Mouse (Mus musculus) megakaryocyte, adult 5-6 weeks (primary cell): ENCODE data around the gene Ptgds. TPM values are rescaled to one million over a fixed set of nuclear protein-coding genes. Genes with fewer than 3 reads are reported as not detected.

Source experiments
- ATAC-seq: 2 replicates; pipeline ENCODE4 v1.8.0; 2016; ENCODE audit warnings: mild to moderate bottlenecking, inconsistent platforms; ENCODE audit not compliant: poor library complexity, severe bottlenecking
- total RNA-seq, 2 experiments: library from RNA; stranded (forward) in 1 of 2; stranded (reverse) in 1 of 2; fragments of 153-499, 151-499 nt in 1 of 2; fragments of 221-1000, 200-1000 nt in 1 of 2; gene quantifications; 2 replicates each; pipeline versions ENCODE4 v1.2.3 to v1.2.4; 2015 to 2017

The Ptgds gene
- total RNA-seq, 2 experiments from 2014 or later, result not detected

DNA sequence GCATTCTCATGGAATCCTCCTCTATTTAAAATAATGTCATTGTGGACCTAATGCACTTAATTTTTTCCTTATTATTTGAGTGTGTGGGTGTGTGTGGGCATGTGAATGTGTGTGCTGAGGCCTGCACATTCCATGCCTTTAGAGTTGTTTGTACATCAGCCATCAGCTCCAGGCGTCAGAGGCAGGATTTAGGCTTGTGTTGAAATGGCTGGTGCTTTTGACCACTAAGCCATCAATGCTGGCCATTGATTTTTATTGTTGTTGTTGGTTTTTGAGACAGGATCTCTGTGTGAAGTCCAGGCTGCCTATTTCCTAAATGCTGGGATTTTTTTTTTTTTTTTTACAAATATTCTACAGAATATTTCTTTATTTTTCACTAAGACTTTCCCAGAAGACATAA is 16.9 kb downstream of the Ptgds start:
- no peak for ATAC-seq

DNA sequence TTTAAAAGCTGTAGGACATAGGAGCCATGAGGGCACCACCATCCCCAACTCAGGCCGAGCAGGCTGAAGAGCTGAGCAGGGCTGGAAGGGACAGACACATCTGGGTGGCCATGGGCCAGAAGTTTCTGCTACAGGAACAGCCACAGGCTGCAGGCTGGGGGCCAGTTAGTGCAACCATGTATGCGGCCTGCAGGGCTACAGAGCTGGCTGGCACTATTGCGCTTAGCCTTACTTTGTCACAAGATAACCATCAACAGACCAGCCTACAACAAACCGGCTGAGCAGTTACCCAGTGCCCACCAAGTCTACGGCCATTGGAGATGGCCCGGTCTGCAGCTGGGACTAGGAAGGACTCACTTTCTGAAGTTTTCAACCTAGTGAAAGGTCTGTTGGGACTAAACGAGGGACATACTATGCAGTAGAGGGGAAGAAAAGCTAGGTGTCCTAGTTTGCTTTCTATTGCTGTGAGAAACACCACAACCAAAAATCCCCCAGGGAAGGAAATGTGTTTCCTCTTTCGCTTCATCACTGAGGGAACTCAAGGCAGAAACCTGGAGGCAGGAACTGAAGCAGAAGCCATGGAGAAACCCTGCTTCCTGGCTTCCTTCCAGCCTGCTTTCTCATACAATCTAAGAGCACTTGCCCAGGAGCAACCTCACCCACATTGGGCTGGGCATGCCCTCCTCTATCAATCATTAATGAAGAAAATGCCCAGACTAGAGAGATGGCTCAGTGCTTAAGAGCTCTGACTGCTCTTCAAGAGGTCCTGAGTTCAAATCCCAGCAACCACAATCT is 18.8 kb downstream of the Ptgds start:
- 0 out of 2 replicates have a peak, but pooled peaks have one; percentile 15 for ATAC-seq

DNA sequence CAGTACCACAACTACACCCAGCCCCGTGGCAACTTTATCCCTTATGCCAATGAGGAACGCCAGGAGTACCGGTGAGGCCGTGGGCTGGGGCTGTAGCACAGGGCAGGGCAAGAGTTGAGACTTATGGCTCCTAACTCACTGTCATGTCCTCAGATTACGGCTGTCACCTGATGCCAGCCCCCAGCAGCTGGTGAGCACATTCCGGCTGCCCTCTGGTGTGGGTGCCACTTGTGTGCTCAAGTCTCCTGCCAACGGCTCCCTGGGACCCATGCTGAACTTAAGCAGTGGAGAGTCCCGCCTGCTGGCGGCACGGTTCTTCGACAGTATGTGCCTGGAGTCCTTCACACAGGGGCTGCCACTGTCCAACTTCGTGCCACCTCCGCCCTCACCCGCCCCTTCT is 27.2 kb downstream of the Ptgds start:
- no peak for ATAC-seq

DNA sequence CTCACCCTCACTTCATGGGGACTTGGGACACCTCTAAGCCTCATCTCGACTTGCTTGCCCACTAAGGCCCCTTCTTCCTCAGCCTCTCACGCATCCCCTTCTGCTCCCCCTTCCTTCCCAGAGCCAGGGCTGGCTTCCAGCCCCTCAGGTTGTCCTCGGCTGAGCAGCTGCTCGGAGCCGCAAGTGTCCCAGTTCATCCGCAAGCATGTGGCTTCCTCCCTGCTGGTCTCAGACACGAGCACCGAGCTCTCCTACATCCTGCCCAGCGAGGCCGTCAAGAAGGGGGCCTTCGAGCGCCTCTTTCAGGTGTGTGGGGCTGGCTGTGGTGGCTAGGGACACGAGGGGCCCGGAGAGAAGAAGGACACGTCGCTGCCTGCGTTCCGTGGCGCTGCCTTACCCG is 28.8 kb downstream of the Ptgds start:
- no peak for ATAC-seq

DNA sequence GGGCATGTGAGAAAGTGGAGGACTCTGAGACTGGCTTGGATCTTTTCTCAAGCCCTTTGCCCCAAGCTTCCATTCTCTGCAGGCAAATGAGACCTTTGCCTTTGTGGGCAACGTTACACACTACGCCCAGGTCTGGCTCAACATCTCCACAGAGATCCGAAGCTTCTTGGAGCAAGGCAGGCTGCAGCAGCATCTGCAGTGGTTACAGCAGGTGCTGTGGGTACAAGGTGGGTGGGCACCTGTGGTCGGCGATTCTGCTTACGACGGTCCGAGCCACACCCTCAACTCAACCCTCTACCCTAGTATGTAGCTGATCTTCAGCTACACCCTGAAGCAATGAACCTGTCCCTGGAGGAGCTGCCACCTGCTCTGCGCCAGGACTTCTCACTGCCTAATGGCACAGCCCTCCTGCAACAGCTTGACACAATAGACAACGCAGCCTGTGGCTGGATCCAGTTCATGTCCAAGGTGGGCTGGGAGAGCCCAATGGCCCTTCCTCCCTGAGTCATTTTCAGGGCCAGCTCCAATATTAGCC is 33.5 kb downstream of the Ptgds start:
- no peak for ATAC-seq

DNA sequence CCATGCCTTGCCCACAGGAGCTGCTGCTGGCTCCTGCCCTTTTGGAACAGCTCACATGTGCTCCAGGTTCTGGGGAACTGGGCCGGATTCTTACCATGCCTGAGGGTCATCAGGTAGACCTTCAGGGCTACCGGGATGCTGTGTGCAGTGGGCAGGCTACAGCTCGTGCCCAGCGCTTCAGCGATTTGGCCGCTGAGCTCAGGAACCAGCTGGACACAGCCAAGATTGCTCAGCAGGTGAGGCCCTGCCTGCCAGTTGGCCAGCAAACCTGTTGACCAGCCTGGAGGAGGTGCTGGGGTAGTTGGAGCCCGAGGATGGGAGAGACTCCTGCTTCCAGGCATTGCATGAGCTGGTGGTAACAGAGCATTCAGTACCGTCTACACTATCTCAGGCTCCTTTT is 35.6 kb downstream of the Ptgds start:
- no peak for ATAC-seq

DNA sequence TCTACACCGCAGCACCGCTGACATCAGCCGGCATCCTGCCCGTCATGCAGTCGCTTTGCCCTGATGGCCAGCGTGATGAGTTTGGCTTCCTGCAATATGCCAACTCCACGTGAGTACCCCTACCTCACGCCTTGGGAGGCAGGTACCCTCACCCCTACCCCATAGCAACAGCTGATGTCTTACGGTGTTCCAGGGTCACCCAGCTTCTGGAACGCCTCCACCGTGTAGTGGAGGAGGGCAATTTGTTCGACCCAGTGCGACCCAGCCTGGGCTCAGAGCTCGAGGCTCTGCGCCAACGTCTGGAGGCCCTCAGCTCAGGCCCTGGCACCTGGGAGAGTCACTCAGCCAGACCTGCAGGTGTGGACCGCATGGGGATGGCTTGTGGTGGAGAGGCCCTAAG is 36.7 kb downstream of the Ptgds start:
- no peak for ATAC-seq

DNA sequence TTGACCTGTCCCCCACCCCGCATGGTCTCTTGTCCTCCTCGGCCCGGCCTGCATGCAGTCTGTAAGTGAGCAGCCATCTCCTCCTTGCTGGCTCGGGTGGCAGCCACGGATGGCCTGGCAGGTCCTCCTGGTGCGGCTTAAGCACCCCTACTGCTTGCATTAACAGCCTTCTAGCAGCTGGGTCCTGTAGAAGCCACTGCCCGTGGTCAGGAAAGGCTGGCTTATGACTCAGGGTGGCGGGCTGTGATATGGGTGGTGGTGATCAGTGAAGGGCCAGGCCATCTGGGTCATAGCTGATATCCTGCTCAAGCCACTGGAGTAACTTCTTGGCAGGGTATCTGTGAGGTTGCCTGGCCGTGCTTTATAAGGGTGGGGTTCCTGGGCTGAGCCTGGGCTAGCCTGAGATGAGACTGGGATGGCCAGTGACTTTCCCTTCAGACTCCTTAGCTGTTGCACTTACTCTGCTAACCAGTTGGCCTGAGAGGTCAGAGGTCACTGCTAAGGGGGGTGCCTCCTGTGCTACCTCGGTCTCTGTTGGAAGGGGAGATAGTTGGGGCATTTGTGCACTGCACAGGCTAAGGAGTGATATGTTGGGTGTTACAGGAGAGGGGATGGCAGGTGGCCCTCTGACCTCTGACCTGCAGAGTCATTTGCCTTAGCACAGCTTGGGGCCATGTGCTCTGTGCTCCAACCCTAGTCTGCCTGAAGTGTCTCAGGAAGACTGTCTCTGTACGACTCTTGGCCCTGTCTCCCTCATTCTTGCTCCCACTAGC is 37.3 kb downstream of the Ptgds start:
- ATAC-seq, result no peak

DNA sequence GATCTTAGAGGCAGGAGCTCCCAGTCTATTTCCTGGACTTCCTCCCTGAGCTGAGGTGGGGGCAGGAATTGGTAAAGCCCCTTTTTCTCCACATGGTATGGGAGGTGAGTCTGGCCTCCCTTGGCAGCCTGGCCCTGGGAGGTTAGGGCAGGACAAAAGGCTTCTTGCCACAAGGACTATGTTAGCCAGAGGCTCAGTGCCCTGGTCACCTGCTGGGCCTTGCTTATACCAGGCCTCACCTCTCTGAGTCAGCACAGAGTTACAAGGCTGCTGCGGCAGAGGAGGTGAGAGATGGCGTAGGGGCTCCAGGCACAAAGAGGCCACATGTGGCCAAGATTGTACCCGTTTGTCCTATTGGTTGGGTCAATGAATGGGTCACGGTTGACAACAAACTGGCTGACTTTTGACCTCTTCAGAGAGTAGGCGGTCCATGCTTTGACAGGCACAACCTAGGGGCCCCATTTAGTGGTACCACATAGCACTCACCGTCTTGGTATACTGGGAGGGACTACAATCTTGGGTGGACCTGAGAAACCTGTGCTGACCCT is 38.5 kb downstream of the Ptgds start:
- no peak for ATAC-seq

DNA sequence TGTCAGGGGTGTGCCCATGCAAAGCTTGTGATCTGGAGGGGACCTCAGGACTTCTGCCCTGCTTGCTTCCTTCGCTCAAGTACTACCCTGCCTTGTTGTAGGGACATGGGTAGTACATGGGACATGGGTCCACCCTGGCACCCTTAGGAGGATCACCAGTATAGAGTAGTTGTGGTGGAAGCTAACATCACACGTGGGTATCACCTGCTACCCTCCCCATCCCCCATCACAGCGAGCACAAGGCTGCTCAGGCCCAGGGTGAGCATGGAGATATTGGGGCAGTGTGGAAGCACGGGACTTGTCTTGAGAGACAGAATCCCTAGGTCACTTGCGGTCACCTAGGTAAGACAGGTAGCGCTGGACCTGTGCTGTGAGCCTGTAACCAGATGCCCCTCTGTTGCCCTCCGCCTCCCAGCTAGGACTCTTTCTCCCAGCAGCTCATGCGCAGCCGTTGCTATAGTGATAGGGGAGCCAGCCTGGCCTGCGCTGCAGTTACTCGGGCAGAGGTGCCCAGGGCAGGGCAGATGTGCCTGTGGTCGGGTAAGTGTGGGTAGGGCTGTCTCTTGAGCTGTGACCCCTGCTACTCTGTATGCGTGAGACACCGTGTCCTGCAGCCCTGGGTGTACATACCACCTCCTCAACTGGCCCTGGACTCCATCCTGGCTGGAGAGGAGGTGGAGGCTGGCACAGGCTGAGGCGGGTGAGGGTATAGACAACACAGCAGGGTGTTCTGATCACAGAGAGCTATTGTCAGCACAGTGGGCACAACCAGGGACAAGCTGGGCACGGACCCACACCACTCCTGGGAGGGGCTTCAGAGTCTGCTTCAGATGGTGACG is 39.2 kb downstream of the Ptgds start:
- no peak for ATAC-seq

DNA sequence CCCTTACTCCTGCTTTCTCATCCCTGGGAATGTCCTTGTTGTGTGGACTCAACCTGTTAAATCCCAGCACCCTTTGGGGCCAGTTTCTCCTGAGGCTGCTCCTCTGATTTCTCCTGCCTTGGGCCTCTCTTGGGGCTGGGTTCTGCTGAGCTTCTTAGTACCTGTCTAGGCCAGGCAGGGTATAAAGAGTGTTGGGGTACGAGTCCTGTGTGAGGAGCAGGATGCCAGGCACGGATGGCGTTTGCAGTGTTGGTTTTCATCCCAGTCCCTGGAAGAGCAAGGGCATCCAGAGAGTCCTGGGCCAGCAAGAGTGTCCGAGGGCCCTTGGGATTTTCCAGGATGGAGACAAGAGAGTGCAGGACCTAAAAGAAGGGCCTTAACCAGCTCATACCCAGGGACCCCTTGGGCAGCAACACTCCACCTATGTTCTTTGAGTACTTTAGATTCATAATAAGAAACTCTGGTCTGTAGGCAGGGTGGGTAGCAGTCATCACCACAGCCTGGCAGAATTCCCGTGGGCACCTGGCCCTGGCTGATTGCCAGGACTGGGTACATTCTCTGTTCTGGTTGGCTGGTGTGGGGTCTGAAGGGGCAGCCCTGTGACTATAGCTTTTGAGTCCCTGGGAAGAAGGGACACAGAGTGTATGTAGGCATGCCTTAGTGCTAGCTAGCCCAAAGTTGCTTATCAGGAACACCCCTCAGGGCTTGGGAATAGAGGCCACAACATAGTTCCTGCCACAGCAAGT is 40.2 kb downstream of the Ptgds start:
- no peak for ATAC-seq

DNA sequence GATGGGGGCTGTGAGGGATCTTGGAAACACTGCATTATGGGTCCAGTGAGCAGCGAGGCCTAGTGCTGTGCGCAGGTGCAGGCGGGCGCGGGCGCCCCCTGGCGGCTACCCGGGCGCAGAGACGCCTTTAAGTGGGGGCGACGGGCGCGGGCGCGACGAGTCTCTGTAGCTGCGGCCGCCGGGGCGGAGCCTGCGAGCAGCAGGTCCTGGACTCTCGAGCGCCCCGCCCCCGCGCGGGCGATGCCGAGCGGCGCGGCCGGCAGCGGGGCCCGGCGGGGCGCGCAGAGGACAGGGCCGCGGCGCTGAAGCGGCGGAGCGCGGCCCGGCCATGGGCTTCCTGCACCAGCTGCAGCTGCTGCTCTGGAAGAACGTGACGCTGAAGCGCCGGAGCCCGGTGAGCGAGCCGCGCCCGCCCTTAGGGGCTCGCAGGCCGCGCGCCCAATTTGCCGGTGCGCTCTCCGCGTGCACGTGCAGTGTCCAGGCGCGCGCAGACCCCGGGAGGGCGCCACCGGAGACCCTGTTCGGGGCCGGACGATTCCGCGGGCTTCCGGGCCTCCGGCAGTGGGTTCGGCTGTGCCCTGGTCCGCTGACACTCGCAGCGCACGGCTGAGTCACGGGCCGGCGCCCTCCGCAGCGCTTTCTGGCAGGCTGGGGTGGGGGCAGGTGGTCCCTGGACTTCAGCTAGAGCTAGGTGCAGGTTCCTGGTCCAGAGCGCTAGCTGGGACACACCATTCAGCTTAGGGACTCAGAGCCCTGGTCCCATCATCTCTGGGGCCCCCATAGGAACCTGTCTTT is 41.2 kb downstream of the Ptgds start, which contains the start of gene Abca2:
Abca2 (plus strand) TSS at position 262 of the 795 bp plus-strand sequence.
- peak; percentile 85 for ATAC-seq

DNA sequence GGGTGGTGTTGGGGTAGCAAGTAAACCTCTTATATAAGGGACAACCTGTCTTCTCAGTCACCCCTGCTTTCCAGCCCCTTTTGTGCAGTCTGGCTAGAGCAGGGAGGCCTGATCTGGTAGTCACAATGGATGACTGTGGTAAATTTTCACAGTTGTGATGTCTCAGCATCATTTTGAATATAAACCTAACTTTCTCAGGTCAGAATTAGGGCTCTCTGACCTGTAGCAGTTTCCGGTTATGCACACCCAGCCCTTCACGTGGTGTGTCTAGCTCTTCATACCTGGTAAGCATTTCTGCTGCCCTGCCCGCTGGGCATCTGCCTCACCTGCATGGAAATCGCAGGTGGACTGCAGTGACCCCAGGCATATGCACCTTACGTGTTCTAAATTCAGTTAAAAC is 42.6 kb downstream of the Ptgds start:
- ATAC-seq, result no peak

DNA sequence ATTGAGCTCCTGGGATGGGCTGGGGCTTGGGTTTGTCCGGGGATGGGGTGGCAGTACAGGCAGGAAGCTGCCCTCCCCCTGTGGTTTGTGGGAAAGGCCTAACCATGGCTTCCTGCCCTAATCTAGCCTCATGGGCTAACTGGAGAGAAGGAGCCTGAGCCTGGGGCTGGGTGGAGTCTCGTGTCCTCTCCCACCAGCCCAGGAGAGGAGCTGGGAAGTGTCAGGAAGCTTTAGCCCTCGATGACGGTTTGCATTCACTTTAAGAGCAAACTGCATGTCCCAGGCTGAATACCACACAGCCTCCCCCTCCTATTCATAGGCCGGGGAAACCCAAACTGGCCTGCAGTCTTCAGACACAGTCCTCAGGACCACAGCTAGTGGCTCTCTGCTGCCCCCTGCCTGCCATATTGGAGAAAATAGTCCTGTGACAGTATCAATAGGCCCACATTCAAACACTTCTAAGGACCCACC is 43.1 kb downstream of the Ptgds start:
- peak; percentile 38 for ATAC-seq

DNA sequence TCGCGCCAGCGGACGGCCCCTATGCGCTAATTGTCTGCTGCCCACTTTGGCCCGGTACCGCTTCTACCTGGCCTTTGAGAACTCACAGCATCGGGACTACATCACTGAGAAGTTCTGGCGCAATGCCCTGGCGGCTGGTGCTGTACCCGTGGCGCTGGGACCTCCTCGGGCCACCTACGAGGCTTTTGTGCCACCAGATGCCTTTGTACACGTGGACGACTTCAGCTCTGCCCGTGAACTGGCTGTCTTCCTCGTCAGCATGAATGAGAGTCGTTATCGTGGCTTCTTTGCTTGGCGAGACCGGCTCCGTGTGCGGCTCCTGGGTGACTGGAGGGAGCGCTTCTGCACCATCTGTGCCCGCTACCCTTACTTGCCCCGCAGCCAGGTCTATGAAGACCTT is 44.4 kb downstream of the Ptgds start:
- ATAC-seq, result no peak

DNA sequence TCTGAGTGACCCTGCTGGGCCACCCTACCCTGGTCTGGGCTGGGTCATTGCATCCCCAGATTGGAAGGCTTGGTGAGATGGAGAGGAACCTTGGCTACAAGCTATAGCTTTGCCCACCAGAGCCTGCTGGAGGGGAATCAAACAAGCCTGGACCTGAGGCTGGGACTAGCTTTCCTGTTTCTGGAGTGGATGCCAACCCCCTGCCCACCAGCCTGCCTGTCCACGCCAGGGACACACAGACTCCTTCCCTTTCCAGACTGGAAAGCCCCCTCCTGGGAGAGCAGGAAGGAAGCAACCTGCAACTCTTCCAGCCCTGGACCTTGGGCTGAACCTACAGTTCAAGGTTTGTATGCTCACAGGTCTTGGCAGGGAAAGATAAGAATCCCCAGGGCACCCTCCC is 46.2 kb downstream of the Ptgds start:
- no peak for ATAC-seq

DNA sequence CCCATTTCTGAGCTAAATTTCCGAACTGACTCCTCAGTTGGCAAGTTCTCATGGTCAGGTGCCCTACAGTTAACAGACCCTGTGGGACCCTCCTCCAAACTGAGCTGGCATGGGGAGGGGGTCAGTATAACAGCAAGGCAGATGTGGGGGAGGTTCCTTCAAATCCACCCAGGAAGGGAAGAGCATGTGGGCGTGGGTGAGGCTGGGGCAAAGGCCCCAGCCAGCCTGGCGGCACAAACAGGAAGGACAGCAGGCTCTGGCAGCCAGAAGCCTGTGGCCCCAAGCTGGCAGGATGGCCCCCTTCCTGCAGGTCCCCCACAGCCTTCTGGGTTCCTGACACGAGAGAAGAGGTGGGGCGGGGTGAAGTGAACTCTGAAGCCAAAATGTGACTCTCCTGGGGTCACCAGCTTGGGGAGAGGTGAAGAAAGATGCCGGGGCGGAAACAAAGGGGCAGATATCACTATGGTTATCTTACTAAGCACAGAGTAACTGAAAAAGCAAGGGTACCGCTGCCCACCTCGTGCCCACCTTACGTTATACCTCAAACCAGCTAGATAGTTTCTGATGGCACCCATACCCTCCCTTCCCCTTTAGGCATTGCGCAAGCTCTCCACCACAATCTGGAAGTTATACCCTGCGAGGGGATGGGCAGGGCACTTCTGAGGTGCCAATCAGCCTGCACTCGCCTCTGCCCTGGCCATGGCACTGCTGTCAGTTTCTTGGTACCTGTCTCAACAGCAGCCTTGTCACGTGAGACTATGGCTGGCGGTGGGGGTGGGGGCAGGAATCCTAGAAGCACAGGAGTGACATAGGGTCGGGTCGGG is 47.0 kb downstream of the Ptgds start, which contains the start of gene Fut7:
Fut7 (plus strand) TSS at position 681 of the 824 bp plus-strand sequence.
- peak; percentile 77 for ATAC-seq

DNA sequence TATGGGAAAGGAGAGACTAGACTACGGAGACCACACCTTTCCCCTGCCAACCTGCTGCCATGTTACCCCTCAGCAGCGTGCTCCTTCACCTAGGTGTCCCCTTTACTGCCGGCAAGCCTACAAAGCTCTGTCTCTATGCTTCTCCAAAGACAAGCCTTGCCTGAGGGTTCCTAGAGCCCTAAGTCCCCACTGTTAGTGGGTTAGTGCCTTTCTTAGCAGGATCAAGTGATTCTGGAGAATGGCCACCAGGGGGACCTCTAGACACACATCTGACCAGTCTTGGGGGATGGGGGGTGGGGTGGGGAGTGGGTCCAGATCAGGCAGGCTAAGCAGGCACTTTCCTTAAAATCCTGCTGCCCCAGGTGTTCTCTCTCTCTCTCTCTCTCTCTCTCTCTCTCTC is 48.0 kb downstream of the Ptgds start:
- peak; percentile 33 for ATAC-seq
